Mouse (Mus musculus) limb, embryonic 10.5 days (tissue): Measurements from ENCODE around the gene Morc3. TPM values are rescaled to one million over a fixed set of nuclear protein-coding genes. Genes with fewer than 3 reads are reported as not detected.

Experiments used
- DNase-seq: peaks from one replicate; pipeline ENCODE4 v3.0.0-alpha.2; 2017; ENCODE audit warnings: low spot score
- H3K27ac ChIP-seq: fragments of 300-500 bp; sonication (generic); 2 replicates; pipeline ENCODE4 v1.5.1; 2016; ENCODE audit warnings: mild to moderate bottlenecking
- H3K27me3 ChIP-seq: fragments of 300-500 bp; sonication (generic); 2 replicates; pipeline ENCODE4 v1.6.1; 2016; ENCODE audit warnings: low read depth, mild to moderate bottlenecking; ENCODE audit not compliant: poor library complexity, severe bottlenecking
- H3K36me3 ChIP-seq: fragments of 300-500 bp; sonication (generic); 2 replicates; pipeline ENCODE4 v1.6.1; 2016; ENCODE audit warnings: mild to moderate bottlenecking, moderate library complexity
- H3K4me1 ChIP-seq: fragments of 300-500 bp; sonication (generic); 2 replicates; pipeline ENCODE4 v1.6.1; 2016
- H3K4me3 ChIP-seq: fragments of 300-500 bp; sonication (generic); 2 replicates; pipeline ENCODE4 v1.5.1; 2016; ENCODE audit warnings: mild to moderate bottlenecking, moderate library complexity
- H3K9me3 ChIP-seq: fragments of 300-500 bp; sonication (generic); replicated peaks from 2 replicates; pipeline ENCODE4 v1.6.1; 2016; ENCODE audit warnings: mild to moderate bottlenecking
- WGBS: fragments of 180-500 bp; shearing (Covaris S2); methylation state at CpG from one replicate; pipeline ENCODE4 v1.1.7; 2016; 5-methylcytosine and 5-hydroxymethylcytosine counted together
- polyA plus RNA-seq: library from polyadenylated mRNA; unstranded; fragments of >200 nt; fragmentation: Nextera tagmentation; extraction: Ambion mirVana; gene quantifications from 2 replicates; pipeline ENCODE4 v1.2.1, GENCODE M21; 2016

Gene Morc3
- polyA plus RNA-seq, 1 experiment from 2014 or later: 31.0 TPM

- Histone ChIP-seq H3K27ac (no peak overlapping the region), H3K36me3 (peaks cover 62% of the 10 kb centered on the region), H3K4me1 (peaks cover 5% of the 10 kb centered on the region; the same call in 1 of the 2 replicates), H3K9me3 (no peaks in the 10 kb centered on the region), H3K4me3 (no peak overlapping the region), H3K27me3 (no peaks in the 10 kb centered on the region)
- peak; percentile 76 for DNase-seq
- WGBS: 73% methylated on average over 11 of the region's 11 CpGs
Measured at GRCm38 (mm10) chr16:93906156-93907014, 74.5 kb downstream of the Morc3 start.

- H3K9me3 ChIP-seq: no peaks in the 10 kb centered on the region
- peaks cover 13% of the 10 kb centered on the region for H3K4me1 ChIP-seq
- H3K36me3 ChIP-seq: peaks cover 48% of the 10 kb centered on the region
- no peak for DNase-seq
- no peak overlapping the region for H3K27ac ChIP-seq
- 78% methylated on average over 5 of the region's 5 CpGs for WGBS
- H3K27me3 ChIP-seq: no peaks in the 10 kb centered on the region
- no peak overlapping the region for H3K4me3 ChIP-seq
Measured at GRCm38 (mm10) chr16:93907761-93908160, 75.8 kb downstream of the Morc3 start.

GRCm38 (mm10) chr16:93908196-93908595 lies 76.3 kb downstream of the Morc3 start:
- 94% methylated on average over 8 of the region's 8 CpGs for WGBS
- DNase-seq: no peak
- no peak overlapping the region for H3K27ac ChIP-seq

GRCm38 (mm10) chr16:93909936-93910335 lies 78.0 kb downstream of the Morc3 start:
- H3K27ac ChIP-seq: no peak overlapping the region
- peaks cover 14% of the 10 kb centered on the region for H3K4me1 ChIP-seq
- H3K4me3 ChIP-seq: no peak overlapping the region
- H3K36me3 ChIP-seq: peaks cover 28% of the 10 kb centered on the region
- no peaks in the 10 kb centered on the region for H3K27me3 ChIP-seq
- WGBS: 94% methylated on average over 3 of the region's 3 CpGs
- H3K9me3 ChIP-seq: no peaks in the 10 kb centered on the region
- no peak for DNase-seq

More at GRCm38 (mm10) chr16:93908196-93908595, 76.3 kb downstream of the Morc3 start:
- H3K9me3 ChIP-seq: no peaks in the 10 kb centered on the region
- no peaks in the 10 kb centered on the region for H3K27me3 ChIP-seq
- H3K4me1 ChIP-seq: peaks cover 14% of the 10 kb centered on the region
- H3K36me3 ChIP-seq: peaks cover 44% of the 10 kb centered on the region
- no peak overlapping the region for H3K4me3 ChIP-seq

GRCm38 (mm10) chr16:93910735-93911665 lies 79.1 kb downstream of the Morc3 start:
- 71% methylated on average over 28 of the region's 28 CpGs for WGBS
- DNase-seq: no peak
- Histone ChIP-seq H3K27ac (no peak overlapping the region), H3K27me3 (no peaks in the 10 kb centered on the region), H3K4me3 (no peak overlapping the region), H3K36me3 (peaks cover 18% of the 10 kb centered on the region), H3K4me1 (peaks cover 14% of the 10 kb centered on the region), H3K9me3 (no peaks in the 10 kb centered on the region)

- H3K27me3 ChIP-seq: no peaks in the 10 kb centered on the region
- peaks cover 7% of the 10 kb centered on the region for H3K36me3 ChIP-seq
- H3K9me3 ChIP-seq: no peaks in the 10 kb centered on the region
- H3K4me1 ChIP-seq: peaks cover 14% of the 10 kb centered on the region
- H3K4me3 ChIP-seq: no peak overlapping the region
- no peak for DNase-seq
- WGBS: 70% methylated on average over 5 of the region's 5 CpGs
- H3K27ac ChIP-seq: no peak overlapping the region
Measured at GRCm38 (mm10) chr16:93912158-93912557, 80.2 kb downstream of the Morc3 start.

GRCm38 (mm10) chr16:93912808-93913207 lies 80.9 kb downstream of the Morc3 start:
- 0 out of 2 replicates have a peak, but pooled peaks cover under 1% of the 10 kb centered on the region for H3K36me3 ChIP-seq
- DNase-seq: no peak
- no peak overlapping the region for H3K27ac ChIP-seq
- no peaks in the 10 kb centered on the region for H3K27me3 ChIP-seq
- WGBS: 72% methylated on average over 3 of the region's 3 CpGs
- no peaks in the 10 kb centered on the region for H3K9me3 ChIP-seq
- peaks cover 20% of the 10 kb centered on the region for H3K4me1 ChIP-seq
- no peak overlapping the region for H3K4me3 ChIP-seq

GRCm38 (mm10) chr16:93913881-93914576 lies 82.1 kb downstream of the Morc3 start:
- DNase-seq: no peak
- 76% methylated on average over 10 of the region's 10 CpGs for WGBS
- Histone ChIP-seq H3K4me1 (peaks cover 28% of the 10 kb centered on the region), H3K9me3 (no peaks in the 10 kb centered on the region), H3K4me3 (no peak overlapping the region), H3K27me3 (no peaks in the 10 kb centered on the region), H3K36me3 (no peaks in the 10 kb centered on the region), H3K27ac (no peak overlapping the region)

- WGBS: 40% methylated on average over 10 of the region's 10 CpGs
- Histone ChIP-seq H3K27ac (no peak overlapping the region), H3K9me3 (no peaks in the 10 kb centered on the region), H3K27me3 (peaks cover 5% of the 10 kb centered on the region; the same call in 1 of the 2 replicates), H3K36me3 (no peaks in the 10 kb centered on the region), H3K4me3 (no peak overlapping the region), H3K4me1 (peaks cover 38% of the 10 kb centered on the region)
- DNase-seq: no peak
Measured at GRCm38 (mm10) chr16:93915338-93915849, 83.5 kb downstream of the Morc3 start.

GRCm38 (mm10) chr16:93917712-93918678 lies 86.1 kb downstream of the Morc3 start:
- no peak overlapping the region for H3K4me3 ChIP-seq
- WGBS: 38% methylated on average over 21 of the region's 22 CpGs
- H3K4me1 ChIP-seq: peaks cover 34% of the 10 kb centered on the region
- H3K36me3 ChIP-seq: no peaks in the 10 kb centered on the region
- 0 out of 2 replicates have a peak overlapping the region, but pooled peaks have one; percentile 0 for H3K27ac ChIP-seq
- H3K27me3 ChIP-seq: peaks cover 5% of the 10 kb centered on the region; the same call in 1 of the 2 replicates
- H3K9me3 ChIP-seq: no peaks in the 10 kb centered on the region
- DNase-seq: peak; percentile 92

GRCm38 (mm10) chr16:93918679-93919060 lies 86.7 kb downstream of the Morc3 start:
- Histone ChIP-seq H3K4me1 (peaks cover 34% of the 10 kb centered on the region), H3K27me3 (peaks cover 5% of the 10 kb centered on the region; the same call in 1 of the 2 replicates), H3K4me3 (no peak overlapping the region), H3K36me3 (no peaks in the 10 kb centered on the region), H3K27ac (0 out of 2 replicates have a peak overlapping the region, but pooled peaks have one; percentile 0), H3K9me3 (no peaks in the 10 kb centered on the region)
- WGBS: 65% methylated on average over 8 of the region's 8 CpGs
- no peak for DNase-seq
